Mouse (Mus musculus) myocyte (in vitro differentiated cells): ENCODE results near the gene Ankrd52.

ENCODE experiments used
- E2F4 ChIP-seq: IDR thresholded peaks from one replicate; pipeline ENCODE4 v1.6.1; 2011; ENCODE audit warnings: mild to moderate bottlenecking, control low read depth, moderate library complexity; ENCODE audit not compliant: insufficient read depth
- POLR2A ChIP-seq: IDR thresholded peaks from one replicate; pipeline ENCODE4 v1.6.1; 2011; ENCODE audit warnings: low read depth, mild to moderate bottlenecking, control low read depth, moderate library complexity; ENCODE audit not compliant: insufficient read length
- POLR2AphosphoS2 ChIP-seq: IDR thresholded peaks from one replicate; pipeline ENCODE4 v1.6.1; 2011; ENCODE audit warnings: low read depth, control low read depth; ENCODE audit not compliant: insufficient read length
- USF1 ChIP-seq: IDR thresholded peaks from one replicate; pipeline ENCODE4 v1.6.1; 2011; ENCODE audit warnings: low read depth, mild to moderate bottlenecking, control low read depth, moderate library complexity

DNA sequence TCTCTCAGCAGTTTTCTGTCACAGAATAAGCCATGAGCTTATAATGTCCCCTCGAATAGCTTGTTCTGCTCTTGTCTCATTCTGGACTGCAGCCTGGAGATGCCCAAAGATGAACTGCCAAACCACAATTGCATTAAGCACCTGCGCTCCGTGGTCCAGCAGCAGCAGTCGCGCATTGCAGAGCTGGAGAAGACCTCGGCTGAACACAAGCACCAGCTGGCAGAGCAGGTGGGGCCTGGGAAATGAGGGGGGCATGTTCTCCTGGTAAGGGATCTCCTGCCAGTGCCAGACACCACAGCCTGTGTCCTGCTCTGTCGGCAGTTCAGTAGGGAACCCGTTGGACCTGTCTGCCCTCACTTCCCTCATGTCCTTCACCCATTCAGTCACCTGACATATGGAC lies 59.5 kb downstream of the Ankrd52 start:
- TF ChIP-seq E2F4 (no peak), POLR2A (no peak), POLR2AphosphoS2 (no peak), USF1 (no peak)
